Mouse (Mus musculus): Measurements from ENCODE around the gene Yy1.

DNA sequence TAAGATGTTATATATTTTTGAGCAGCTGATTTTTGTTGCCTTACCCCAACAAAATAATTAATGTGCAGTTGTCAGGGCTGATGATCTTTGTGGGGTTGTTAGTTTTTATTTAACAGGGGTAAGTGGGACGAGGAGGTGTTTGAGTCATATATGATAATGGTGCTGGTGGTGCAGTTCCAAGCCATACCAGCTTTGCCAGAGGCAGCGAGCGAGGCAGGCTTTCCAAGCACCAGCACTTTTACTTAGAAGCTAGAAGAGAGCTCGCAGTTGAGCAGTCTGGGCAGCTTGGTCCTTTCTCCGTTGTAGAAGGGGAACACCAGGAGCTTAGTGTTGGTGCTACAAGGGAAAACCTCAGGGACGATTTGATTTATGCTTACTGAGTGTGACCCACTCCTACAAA is 19.7 kb downstream of the Yy1 start:
- TF ChIP-seq POLR2A (IDR thresholded peaks at IDR 0.05; ENCODE audit: insufficient read length, low read depth) (no peak), E2F4 (IDR thresholded peaks at IDR 0.05; ENCODE audit: insufficient read depth) (no peak), USF1 (IDR thresholded peaks at IDR 0.05; ENCODE audit: low read depth) (no peak), TCF12 (IDR thresholded peaks at IDR 0.05; ENCODE audit: insufficient read depth, poor library complexity, severe bottlenecking) (no peak), POLR2AphosphoS2 (IDR thresholded peaks at IDR 0.05; ENCODE audit: insufficient read length, low read depth) (no peak), MAX (IDR thresholded peaks at IDR 0.05; ENCODE audit: low read depth) (no peak)
